Mouse (Mus musculus) kidney, adult 9 months (tissue): ENCODE measurements around the gene Rtp1.

Experiments used
- DNase-seq: peaks from one replicate; pipeline ENCODE4 v3.0.0; 2022

Gene Rtp1

GRCm38 (mm10) chr16:23428647-23429319 is at the start of gene Rtp1:
Rtp1 (plus strand) TSS chr16:23429133.
- DNase-seq: no peak

DNA sequence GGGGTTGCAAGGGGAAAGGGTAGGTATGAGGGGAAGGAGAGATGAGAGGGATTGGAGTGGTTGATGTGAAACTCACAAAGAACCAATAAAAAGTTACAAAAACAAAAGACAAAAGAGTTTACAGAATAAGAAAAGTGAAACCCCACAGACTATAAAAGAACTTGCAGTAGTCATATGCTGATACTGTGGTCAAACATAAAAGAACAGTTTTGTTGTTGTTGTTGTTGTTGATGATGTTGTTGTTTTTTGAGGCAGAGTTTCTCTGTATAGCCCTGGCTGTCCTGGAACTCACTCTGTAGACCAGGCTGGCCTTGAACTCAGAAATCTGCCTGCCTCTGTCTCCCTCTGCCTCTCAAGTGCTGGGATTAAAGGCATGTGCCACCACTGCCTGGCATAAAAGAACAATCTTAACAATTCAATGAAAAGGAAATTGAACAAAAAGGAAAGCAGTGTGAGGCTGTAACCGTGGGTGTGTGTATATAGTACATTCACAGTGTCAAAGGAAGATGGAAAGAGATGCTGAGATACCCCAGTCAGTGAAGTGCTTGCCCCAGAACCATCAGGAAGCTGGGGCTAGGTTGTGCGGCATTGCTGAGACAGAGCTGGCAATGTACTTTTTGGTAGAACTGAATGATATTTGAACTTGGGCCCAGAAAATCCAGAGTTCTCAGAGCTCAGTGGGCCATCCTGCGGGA is 49.2 kb upstream of the Rtp1 start:
- no peak for DNase-seq

GRCm38 (mm10) chr16:23384304-23384703 is 44.6 kb upstream of the Rtp1 start:
- DNase-seq: no peak

- no peak for DNase-seq
Observed at GRCm38 (mm10) chr16:23397931-23398330, 31.0 kb upstream of the Rtp1 start.

DNA sequence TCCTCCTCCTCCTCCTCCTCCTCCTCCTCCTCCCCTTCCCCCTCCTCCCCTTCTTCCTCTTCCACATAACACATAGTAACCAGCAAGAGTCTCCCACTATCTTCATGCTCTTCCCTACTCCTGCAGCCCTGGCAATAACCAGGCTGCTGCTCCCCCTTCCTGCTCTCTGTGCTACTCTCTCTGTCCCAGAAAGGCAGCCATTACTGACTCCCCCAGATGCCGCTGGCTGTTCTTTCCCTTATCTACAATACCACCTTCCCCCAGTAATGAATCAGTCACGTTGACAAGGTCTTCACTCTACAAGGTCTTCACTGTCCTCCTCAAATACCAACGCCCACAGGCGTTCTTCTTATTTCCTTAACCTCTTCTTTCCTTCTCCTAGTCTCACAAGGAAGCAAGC is 27.5 kb upstream of the Rtp1 start:
- no peak for DNase-seq

DNA sequence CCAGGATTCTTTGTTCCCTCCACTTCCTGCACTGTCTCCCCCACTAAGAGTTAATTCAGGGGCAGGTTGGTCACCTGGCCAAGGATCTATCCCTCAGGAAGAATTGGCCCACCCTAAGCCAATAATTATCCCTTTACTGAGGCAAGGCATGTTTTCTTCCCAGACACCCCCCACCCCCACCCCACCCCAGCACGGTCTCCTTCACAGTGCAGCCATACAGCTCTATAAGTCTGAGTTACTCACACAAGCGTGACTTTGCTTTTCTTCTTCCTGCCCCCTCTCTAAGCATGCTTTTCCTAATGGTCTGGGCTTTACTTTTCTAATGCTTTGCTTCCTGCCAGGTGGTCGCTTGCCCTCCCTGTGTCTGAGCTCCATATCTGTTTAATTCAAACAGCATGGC is 27.0 kb upstream of the Rtp1 start:
- no peak for DNase-seq

GRCm38 (mm10) chr16:23403008-23403755 is 25.8 kb upstream of the Rtp1 start:
- peak; percentile 77 for DNase-seq

DNA sequence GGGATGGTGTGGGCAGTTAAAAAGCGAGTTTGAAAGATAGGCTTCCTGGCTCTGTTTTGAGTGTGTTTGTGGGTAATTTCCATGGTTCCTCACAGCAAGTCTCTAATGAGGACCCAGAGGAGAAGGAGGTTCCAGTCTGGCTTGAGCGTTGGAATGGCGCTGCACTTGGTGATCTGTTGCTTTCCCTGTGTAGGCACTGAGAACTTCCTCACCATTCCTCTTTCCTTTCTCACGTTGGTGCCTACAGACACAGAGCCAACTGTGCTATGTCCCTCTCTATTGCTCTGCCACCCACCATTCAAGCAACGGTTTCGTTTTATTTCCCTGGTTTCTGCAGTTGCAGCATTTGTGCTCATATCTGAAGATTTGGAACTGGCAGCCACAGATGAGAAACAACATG is 16.0 kb upstream of the Rtp1 start:
- no peak for DNase-seq

- peak; percentile 25 for DNase-seq
Observed at GRCm38 (mm10) chr16:23416261-23416656, 12.7 kb upstream of the Rtp1 start.

DNA sequence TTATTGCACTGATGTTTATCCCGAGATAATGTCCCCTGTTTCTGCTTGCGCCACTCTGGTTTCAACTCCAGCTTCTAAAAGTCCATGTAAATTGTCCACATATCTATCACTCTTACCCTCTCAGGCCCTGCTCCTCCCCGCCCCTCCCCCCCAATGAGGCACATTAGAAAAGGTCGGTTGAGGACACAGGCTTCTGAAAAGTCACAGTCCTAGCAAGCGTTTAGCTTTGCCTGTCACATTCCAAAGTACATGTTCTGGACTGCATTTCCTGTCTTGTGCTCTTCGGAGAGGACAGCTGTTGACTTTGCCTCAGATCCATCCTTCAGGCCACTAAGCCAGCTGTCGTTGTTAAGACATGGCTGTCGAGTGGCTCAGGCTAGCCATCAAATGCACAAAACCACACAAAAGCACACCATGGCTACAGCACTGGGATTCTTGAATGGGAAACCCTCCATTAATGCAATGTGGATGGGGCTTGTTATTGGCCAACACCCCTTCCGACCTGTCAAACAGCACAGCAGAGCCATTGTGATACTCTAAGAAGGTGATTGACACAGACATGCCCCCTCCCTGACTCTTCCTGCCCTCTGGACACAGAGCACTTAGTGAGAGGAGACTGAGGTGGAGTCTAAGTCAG is 12.2 kb upstream of the Rtp1 start:
- peak; percentile 45 for DNase-seq

DNA sequence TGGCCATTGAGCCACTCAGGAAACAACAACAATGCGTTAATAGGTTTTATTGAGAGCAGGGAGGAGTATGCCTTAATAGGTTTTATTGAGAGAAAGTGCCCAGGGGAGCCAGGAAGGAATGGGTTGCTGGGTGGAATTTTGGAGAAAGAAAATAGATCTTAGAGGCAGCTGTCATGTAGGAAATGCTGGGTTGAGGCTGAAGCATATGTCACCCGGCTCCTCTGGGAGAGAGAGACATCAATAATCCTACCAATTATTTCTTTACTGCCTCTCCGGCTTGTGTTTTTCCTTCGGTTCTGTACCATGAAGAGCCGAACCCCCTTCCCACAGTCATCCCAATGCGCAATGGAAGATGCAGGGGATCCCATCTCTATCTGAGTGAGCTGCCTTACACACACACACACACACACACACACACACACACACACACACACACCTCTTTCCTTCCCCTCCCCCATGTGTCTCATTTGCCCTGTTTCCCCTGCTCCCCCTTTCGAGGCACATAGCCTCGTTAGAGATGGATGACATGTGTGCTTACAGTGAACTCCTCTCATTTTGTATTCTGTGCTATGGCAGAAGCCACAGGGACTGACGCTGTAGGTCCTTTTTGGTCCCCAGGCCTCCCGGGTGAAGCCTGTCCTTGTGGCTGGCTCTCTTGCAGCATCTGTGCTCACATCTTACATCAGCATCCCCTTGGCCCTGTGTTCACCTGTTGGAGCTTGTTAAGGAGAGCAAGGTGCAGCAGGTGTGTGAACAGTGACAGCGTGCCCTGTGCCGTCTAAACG is 11.3 kb upstream of the Rtp1 start:
- no peak for DNase-seq

DNA sequence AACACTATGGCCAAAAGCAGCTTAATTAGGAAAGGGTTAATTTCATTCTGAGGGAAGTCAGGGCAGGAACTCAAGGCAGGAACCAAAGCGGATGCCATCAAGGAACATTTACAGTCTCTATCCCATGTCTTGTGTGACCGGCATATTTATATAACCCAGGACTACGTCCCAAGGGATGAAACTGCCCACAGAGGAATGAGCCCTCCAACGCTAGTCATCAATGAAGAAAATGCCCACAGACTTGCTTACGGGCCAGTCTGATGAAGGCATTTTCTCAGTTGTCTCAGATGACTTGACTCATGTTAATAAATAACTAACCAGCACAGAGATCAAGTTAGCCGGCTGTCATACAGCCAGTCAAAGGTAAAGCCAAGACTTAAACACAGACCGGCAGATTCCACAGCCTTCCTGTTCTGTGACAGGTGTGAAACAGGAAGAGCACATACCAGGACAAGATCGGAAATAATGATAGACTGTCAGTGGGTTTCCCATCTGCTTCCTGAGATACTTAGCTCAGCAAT is 9.3 kb upstream of the Rtp1 start:
- DNase-seq: peak; percentile 44

GRCm38 (mm10) chr16:23423825-23424224 is 5.1 kb upstream of the Rtp1 start:
- DNase-seq: no peak

DNA sequence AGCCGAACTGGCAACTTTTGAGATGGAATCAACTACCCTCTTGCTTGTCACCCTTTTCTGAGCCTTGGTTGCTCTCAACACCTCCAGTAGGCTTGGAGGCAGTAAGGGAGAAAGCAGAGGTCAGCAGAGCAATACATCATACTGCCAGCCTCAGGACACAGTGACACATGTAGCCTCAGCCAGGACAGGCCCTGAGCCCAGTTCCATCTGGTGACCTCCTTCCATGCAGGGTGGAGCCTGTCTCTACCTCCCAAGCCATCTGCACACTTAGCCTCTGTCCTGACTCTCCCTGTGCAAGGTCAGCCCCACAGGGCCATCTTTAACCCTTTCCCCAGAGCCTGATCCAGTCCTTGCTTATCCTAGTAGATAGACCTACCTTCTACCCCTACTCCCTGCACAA is 1.2 kb upstream of the Rtp1 start:
- no peak for DNase-seq

- no peak for DNase-seq
Observed at GRCm38 (mm10) chr16:23429991-23430390, 1.1 kb downstream of the Rtp1 start.

DNA sequence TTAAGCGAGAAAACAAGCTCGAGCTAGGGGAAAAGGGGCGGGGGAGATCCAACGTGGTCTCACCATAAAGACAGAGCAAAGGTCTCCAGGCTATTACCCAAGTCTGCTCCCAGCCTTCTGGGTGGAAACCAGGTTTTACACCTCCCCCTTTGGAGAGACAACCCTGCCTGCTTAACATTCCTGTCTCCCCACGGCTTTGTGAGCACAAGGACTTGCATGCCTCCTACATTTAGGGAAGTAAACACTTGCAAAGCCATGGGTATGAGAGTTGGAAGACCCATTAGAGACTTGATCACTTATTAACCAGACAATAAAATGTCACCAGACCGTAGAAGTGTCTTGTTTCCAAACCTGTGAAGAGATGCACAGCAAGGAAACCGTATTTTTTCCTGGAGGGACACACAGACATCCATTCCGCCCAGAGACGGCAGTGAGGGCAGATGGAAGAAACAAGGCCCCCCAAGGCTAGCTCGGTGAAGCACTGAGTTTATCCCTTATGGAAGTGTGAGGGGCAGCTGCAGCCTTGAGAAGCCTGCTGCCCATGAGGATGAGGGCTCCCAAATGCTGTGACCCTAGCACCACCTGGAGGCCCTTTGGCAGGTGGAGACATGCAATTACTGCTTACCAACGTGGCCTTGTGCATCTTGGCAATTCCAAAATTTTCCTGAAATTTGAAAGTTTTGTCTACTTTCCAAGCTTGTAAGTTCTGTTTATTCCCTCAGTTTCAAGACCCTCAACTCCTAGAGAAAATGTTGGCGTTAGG is 8.7 kb downstream of the Rtp1 start:
- DNase-seq: peak; percentile 14

DNA sequence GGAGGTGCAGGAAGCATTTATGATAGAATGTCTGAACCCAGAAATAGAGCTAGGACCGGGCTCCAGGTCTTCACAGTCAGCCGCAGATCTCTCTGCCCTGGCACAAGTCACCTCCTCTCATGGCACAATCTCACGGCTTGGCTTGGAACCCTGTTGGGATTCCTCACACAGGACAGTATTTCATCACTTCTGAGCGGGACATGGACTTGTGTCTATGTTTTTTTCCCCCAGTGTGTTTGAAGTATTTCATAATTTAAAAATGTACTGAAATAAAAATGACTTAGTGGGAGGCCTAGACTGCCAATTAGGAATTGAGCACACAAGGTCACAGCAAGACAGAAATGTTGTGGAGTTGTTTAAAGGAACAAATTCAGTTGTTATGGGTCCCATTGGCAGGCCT is 15.3 kb downstream of the Rtp1 start:
- DNase-seq: peak; percentile 3

DNA sequence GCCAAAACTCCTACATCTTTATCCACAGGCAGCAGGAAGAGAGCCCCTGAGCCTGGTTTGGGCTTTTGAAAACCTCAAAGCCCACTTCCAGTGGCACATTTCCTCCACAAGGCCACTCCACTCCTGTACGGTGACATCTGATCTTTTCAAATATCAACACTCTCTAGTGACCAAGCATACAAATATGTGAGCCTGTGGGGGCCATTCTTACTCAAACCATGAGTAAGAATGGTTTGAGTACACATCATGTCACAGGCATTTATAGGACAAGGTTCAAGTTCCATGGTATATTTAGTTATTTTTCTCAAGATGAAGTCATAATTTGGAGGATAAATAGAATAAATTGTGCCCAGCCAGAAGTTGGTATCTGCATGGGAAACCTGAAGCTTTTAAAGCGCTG is 21.0 kb downstream of the Rtp1 start:
- DNase-seq: no peak

DNA sequence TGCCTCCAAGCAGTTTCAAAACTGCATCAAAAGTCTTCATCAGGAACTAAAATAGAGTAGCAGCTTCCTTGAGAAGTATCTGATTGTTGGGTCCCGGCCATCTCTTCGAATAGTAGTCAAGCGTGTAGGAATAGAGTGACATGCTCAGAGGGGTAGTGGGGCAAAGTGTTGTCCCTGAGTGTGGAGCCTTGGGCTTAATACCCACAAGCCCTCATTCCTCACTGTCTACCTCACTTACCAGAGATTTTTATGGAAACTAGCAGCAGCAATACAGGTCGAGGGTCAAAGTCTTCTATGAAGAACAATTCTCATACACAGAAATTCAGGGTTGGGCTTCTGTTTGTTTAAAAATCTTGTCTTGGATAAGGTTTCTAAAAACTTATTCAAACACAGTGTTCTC is 21.9 kb downstream of the Rtp1 start:
- no peak for DNase-seq

DNA sequence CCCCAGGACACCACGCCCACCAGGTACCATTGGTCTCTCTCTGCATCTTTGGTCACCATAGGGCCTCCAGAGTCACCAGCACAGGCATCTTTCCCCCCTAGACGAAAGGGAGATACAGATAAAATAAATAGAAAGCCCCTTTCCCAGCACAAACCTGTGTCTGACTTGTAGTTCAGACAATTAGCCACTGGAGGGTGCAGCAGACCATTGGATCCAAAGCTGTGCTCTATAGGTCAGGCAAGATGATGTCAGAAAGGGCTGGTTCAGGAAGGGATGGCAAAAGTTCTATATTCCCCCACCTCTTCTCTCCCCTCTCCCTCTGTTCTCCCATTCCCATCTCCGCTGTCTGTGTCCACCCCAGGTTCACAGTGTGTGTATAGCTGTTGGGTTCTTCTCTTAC is 23.5 kb downstream of the Rtp1 start:
- DNase-seq: peak; percentile 49

DNA sequence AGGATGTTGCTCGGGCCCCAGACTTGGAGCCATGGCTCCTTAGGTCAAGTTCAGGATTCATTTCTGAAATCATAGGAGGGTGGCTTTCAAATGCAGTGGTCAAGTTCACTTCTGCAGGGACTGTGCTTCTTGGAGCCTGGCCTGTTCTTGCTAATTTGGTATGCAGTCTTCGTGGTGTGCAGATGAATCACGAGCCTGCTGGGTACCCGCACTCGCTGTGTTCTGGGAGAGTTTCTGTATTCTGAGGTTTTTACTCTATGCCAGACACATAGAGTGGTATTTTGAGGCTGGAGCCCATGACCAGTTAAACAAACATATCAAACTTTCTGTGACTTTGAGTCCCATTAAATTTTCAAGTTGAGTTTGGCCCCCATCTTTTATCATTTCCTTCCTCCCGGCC is 25.4 kb downstream of the Rtp1 start:
- DNase-seq: no peak

DNA sequence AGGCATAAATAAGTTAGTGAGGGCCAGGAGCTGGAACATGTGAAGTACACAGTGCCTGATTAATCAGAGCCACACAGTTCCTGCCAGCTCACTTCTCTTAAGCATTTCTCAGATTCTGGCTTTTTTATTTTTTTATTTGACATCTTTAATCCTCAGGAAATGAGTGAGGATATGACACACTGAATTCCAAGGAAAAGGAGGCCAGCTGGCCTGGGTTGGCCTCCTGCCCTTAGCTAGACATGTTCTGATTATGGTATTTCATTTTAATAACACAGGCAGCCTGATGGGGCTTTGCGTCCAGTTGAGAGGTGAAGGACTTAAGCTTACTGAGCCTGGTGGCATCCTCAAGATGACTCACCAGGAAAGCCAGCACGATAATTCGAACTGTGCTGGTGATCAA is 27.6 kb downstream of the Rtp1 start:
- DNase-seq: peak; percentile 40
